Mouse (Mus musculus): Measurements from ENCODE around the gene E030018B13Rik. TPM values are rescaled to one million over a fixed set of nuclear protein-coding genes. Genes with fewer than 3 reads are reported as not detected.

The E030018B13Rik gene
- polyA plus RNA-seq, 2 experiments: not detected

DNA sequence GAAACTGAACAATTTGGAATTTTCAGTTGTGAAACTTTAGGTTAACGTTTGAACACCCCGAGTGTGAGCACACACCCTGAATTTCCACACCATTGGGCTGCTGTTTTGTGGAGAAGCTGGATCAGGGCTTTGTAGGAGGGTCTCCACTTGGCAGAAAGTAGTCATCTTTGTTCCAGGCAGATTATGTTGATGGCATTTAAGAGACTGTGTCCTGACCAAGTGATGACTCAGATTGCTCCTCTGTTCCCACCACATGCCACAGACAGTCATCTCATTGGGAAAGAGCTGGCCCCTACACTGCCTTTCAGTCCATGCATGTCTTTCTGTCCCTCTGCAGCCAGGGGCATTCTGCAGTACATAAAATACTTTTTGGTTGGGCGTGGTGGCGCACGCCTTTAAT, 23.7 kb downstream of the E030018B13Rik start:
- Histone ChIP-seq H3K4me2 (ENCODE audit: low read depth) (peak overlapping the region; percentile 97), H3K9me3 (ENCODE audit: control insufficient read depth, low read length) (no peaks in the 10 kb centered on the region), H3K36me3 (replicated peaks; ENCODE audit: control insufficient read depth, insufficient read depth, low read depth) (no peaks in the 10 kb centered on the region), H3K4me1 (replicated peaks; ENCODE audit: control insufficient read depth in 2 of 2, insufficient read depth in 2 of 2, low read length in 1 of 2) (peaks cover 24 to 30% of the 10 kb centered on the region in 2 experiments), H3K27me3 (ENCODE audit: control insufficient read depth, insufficient read depth, low read length) (no peaks in the 10 kb centered on the region), H3K27ac (peak overlapping the region; percentile 81; the same call in 1 of the 2 replicates), H3K9ac (replicated peaks) (no peak overlapping the region), H3K4me3 (ENCODE audit: insufficient read depth in 1 of 2, low read depth in 2 of 2, low read length in 2 of 2) (no peak overlapping the region)
- WGBS (ENCODE audit: insufficient replicate concordance): 69% methylated on average over 5 of the region's 5 CpGs
- TF ChIP-seq CTCF (IDR thresholded peaks at IDR 0.05; ENCODE audit: low read depth): 0 out of 2 replicates have a peak, but pooled peaks have one; percentile 13
- no peak for TF ChIP-seq EP300 (IDR thresholded peaks at IDR 0.05; ENCODE audit: low read depth)
- ATAC-seq (ENCODE audit: insufficient read depth): no peak
- DNase-seq (ENCODE audit: low read depth in 3 of 3, low spot score in 3 of 3): no peak

DNA sequence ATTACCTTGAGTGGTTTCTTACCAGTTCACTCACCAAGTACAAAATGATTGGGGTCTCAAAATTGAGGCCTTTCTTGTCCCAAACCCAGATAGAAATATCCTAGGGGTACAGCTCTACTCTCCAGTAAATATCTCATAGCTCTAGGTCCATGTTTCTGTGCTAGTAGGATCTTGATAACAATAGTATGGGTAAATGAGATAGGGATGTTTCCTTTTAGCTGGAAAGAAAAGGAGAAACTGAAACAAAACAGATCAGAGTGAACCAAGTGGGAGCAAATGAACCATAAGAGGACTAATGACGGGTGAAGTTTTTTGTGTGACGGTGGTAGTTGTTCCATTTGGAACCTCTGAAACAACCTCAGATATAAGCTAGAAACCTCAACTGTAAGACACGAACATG, 24.4 kb downstream of the E030018B13Rik start:
- ATAC-seq (ENCODE audit: insufficient read depth) (no peak), DNase-seq (ENCODE audit: low read depth in 3 of 3, low spot score in 3 of 3) (no peak)
- H3K4me2 ChIP-seq (ENCODE audit: low read depth): peak overlapping the region; percentile 60
- 25% methylated on average over 3 of the region's 3 CpGs for WGBS (ENCODE audit: insufficient replicate concordance)
- TF ChIP-seq EP300 (IDR thresholded peaks at IDR 0.05; ENCODE audit: low read depth): no peak; the same call in 1 of the 2 replicates
- no peak for TF ChIP-seq CTCF (IDR thresholded peaks at IDR 0.05; ENCODE audit: low read depth)
- H3K9me3 ChIP-seq (ENCODE audit: control insufficient read depth, low read length): no peaks in the 10 kb centered on the region
- H3K4me1 ChIP-seq (replicated peaks; ENCODE audit: control insufficient read depth in 2 of 2, insufficient read depth in 2 of 2, low read length in 1 of 2): peaks cover 21 to 22% of the 10 kb centered on the region in 2 experiments
- no peaks in the 10 kb centered on the region for H3K27me3 ChIP-seq (ENCODE audit: control insufficient read depth, insufficient read depth, low read length)
- H3K36me3 ChIP-seq (replicated peaks; ENCODE audit: control insufficient read depth, insufficient read depth, low read depth): no peaks in the 10 kb centered on the region
- peak overlapping the region; percentile 88 for H3K27ac ChIP-seq
- peak overlapping the region; percentile 52 for H3K9ac ChIP-seq (replicated peaks)
- 0 out of 4 replicates have a peak overlapping the region, but pooled peaks of 1 of the 2 experiments have one; percentile 4 for H3K4me3 ChIP-seq (ENCODE audit: insufficient read depth in 1 of 2, low read depth in 2 of 2, low read length in 2 of 2)

DNA sequence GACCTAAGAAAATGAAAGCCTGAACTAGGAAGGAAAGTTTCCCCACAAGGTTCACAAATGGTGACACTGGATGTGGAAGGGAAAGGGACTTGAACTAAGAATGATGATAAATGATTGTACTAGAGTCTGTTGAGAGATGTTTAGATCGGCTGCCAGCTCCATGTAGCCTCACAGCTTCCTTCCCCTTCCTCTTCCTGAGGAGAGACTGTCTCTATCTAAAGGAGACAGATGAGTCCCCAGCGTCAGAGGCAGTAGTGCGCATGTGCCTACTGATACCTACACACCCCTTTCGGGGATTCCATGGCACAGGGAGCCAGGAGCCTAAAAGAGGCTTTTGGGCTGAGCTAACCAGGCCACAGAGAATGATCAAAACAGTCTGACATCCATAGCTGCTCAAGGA, 24.8 kb downstream of the E030018B13Rik start:
- H3K4me3 ChIP-seq (ENCODE audit: insufficient read depth in 1 of 2, low read depth in 2 of 2, low read length in 2 of 2): 0 out of 4 replicates have a peak overlapping the region, but pooled peaks of 1 of the 2 experiments have one; percentile 4
- no peak for TF ChIP-seq CTCF (IDR thresholded peaks at IDR 0.05; ENCODE audit: low read depth)
- TF ChIP-seq EP300 (IDR thresholded peaks at IDR 0.05; ENCODE audit: low read depth): no peak
- H3K27me3 ChIP-seq (ENCODE audit: control insufficient read depth, insufficient read depth, low read length): no peaks in the 10 kb centered on the region
- peak overlapping the region; percentile 52 for H3K9ac ChIP-seq (replicated peaks)
- H3K4me1 ChIP-seq (replicated peaks; ENCODE audit: control insufficient read depth in 2 of 2, insufficient read depth in 2 of 2, low read length in 1 of 2): peaks cover 21 to 22% of the 10 kb centered on the region in 2 experiments
- 8% methylated on average over 4 of the region's 4 CpGs for WGBS (ENCODE audit: insufficient replicate concordance)
- no peaks in the 10 kb centered on the region for H3K36me3 ChIP-seq (replicated peaks; ENCODE audit: control insufficient read depth, insufficient read depth, low read depth)
- peak; percentile 63 to 72 (median 66) for DNase-seq (ENCODE audit: low read depth in 3 of 3, low spot score in 3 of 3)
- ATAC-seq (ENCODE audit: insufficient read depth): no peak
- H3K9me3 ChIP-seq (ENCODE audit: control insufficient read depth, low read length): no peaks in the 10 kb centered on the region
- H3K4me2 ChIP-seq (ENCODE audit: low read depth): peak overlapping the region; percentile 60
- peak overlapping the region; percentile 88 for H3K27ac ChIP-seq

DNA sequence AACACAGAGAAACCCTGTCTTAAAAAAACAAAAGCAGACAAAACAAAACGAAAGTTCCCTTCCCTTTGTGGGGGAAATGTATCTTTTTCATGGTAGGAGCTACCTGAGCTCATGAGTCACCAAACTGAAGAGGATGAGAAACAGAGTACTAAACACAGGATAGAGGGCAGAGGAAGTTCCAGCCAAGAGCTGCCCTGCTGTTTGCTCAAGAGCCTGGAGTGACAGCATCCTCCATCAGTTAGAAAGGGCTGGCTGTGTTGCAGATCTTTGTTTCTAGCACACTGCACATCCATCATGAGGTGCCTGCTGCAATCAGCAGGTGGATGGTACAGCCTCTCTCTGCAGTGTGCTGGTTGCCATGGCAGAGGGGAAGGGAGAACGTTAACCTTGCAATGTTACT, 27.3 kb downstream of the E030018B13Rik start:
- H3K27me3 ChIP-seq (ENCODE audit: control insufficient read depth, insufficient read depth, low read length): no peaks in the 10 kb centered on the region
- no peak overlapping the region for H3K27ac ChIP-seq
- no peak overlapping the region for H3K4me2 ChIP-seq (ENCODE audit: low read depth)
- no peak overlapping the region for H3K4me3 ChIP-seq (ENCODE audit: insufficient read depth in 1 of 2, low read depth in 2 of 2, low read length in 2 of 2)
- WGBS (ENCODE audit: insufficient replicate concordance): 52% methylated on average over 2 of the region's 2 CpGs
- ATAC-seq (ENCODE audit: insufficient read depth) (no peak), DNase-seq (ENCODE audit: low read depth in 3 of 3, low spot score in 3 of 3) (no peak)
- no peaks in the 10 kb centered on the region for H3K9me3 ChIP-seq (ENCODE audit: control insufficient read depth, low read length)
- no peaks in the 10 kb centered on the region for H3K36me3 ChIP-seq (replicated peaks; ENCODE audit: control insufficient read depth, insufficient read depth, low read depth)
- TF ChIP-seq EP300 (IDR thresholded peaks at IDR 0.05; ENCODE audit: low read depth): no peak
- no peak for TF ChIP-seq CTCF (IDR thresholded peaks at IDR 0.05; ENCODE audit: low read depth)
- H3K9ac ChIP-seq (replicated peaks): no peak overlapping the region
- peaks cover 29% of the 10 kb centered on the region in 2 experiments for H3K4me1 ChIP-seq (replicated peaks; ENCODE audit: control insufficient read depth in 2 of 2, insufficient read depth in 2 of 2, low read length in 1 of 2)

DNA sequence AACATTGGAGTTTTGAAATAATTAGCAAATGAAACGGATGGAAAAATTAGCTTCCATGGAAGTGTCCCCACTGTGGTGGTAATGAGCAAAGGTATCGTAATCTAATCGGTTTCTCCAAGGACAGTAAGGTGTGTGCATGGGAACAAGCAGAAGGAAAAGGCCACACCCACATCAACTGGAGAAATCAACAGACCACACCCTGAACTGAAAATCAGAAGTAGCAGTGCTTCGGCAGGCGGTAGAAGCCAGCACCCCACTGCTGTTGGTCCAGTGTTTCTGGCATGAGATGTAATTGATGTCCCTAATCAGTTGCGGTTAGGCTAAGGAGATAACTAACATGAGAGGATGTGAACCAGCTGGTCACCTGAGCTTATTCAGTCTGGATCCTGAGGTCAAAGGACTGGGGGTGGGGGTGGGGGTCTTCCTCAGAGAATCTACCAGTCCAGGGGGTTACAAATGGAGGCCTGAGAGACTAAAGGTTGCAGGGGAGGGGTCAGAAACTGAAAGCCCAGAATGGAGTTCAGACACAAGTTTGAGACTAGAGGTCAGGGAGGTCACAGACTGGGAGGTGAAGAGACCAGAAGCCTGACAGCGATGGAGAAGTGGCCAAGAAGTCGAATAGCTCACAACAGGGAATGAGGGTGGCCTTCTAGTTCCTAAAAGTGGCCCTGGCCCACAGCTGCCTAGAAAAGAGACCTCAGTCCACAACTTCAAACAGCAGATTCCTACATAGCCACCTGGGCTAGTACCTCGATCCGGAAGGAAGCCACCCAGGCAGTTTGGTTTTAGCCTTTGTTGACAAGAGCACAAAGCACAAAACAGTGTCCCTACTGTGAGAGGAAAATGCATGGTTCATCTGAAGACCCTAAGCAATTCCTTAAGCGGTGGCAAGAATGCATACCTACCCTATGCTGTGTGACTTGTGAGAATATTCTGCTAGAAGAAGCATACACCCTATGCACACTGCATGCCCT, 31.1 kb downstream of the E030018B13Rik start:
- H3K4me2 ChIP-seq (ENCODE audit: low read depth): no peak overlapping the region
- TF ChIP-seq EP300 (IDR thresholded peaks at IDR 0.05; ENCODE audit: low read depth): no peak
- TF ChIP-seq CTCF (IDR thresholded peaks at IDR 0.05; ENCODE audit: low read depth): no peak
- H3K4me1 ChIP-seq (replicated peaks; ENCODE audit: control insufficient read depth in 2 of 2, insufficient read depth in 2 of 2, low read length in 1 of 2): peaks cover 19 to 21% of the 10 kb centered on the region in 2 experiments
- DNase-seq (ENCODE audit: low read depth in 3 of 3, low spot score in 3 of 3) (no peak), ATAC-seq (ENCODE audit: insufficient read depth) (no peak)
- H3K27ac ChIP-seq: no peak overlapping the region
- no peak overlapping the region for H3K4me3 ChIP-seq (ENCODE audit: insufficient read depth in 1 of 2, low read depth in 2 of 2, low read length in 2 of 2)
- no peak overlapping the region for H3K9ac ChIP-seq (replicated peaks)
- 52% methylated on average over 11 of the region's 11 CpGs for WGBS (ENCODE audit: insufficient replicate concordance)
- H3K27me3 ChIP-seq (ENCODE audit: control insufficient read depth, insufficient read depth, low read length): no peaks in the 10 kb centered on the region
- H3K9me3 ChIP-seq (ENCODE audit: control insufficient read depth, low read length): no peaks in the 10 kb centered on the region
- H3K36me3 ChIP-seq (replicated peaks; ENCODE audit: control insufficient read depth, insufficient read depth, low read depth): no peaks in the 10 kb centered on the region

Data from liver, embryonic 14.5 days (tissue).